In the genomic region with DNA sequence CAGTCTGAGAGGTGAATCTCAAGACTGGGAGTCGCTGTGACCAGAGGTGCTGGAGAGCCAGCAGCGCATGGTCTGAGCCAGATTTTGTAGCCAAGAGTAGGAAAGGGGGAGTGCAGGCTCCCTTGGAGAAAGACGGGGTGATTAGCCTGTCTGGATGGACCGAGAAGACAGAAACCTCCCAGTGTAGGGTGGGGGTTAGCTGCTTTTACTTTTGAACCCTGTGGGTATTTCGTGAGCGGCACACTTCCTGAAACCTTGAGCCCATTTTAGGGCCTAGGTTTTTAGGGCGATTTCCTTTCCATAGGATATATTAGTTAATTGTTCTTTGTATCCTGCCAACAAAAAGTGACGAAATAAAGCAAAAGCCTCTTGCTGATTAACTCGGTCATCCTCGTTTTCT, we compare ENCODE assay signal across 8 mouse cellular contexts. TPM values are rescaled to one million over a fixed set of nuclear protein-coding genes. Genes with fewer than 3 reads are reported as not detected.
DNase-seq lines count a peak whose midpoint lies in the region; ATAC-seq and TF ChIP-seq lines count a peak whose summit lies in the region.

No protein-coding gene starts in this region.

- no peak overlapping the region for H3K27ac ChIP-seq in ES-E14 (ENCODE audit: insufficient read depth, low read depth, low read length, poor library complexity, severe bottlenecking)
- no peak overlapping the region; the same call in 1 of the 2 replicates for H3K27ac ChIP-seq in embryonic facial prominence, embryonic 15.5 days (replicated peaks)
- peak overlapping the region; percentile 38; the same call in 1 of the 2 replicates for H3K27ac ChIP-seq in hindbrain, embryonic 14.5 days
- H3K27ac ChIP-seq in stomach, embryonic 14.5 days (ENCODE audit: low read length): no peak overlapping the region

- H3K27me3 ChIP-seq in embryonic facial prominence, embryonic 15.5 days: no peaks in the 10 kb centered on the region
- no peaks in the 10 kb centered on the region for H3K27me3 ChIP-seq in hindbrain, embryonic 14.5 days (ENCODE audit: control insufficient read depth, insufficient read depth, low read length)
- H3K27me3 ChIP-seq in stomach, embryonic 14.5 days (ENCODE audit: control insufficient read depth, insufficient read depth, low read length): no peaks in the 10 kb centered on the region

- H3K36me3 ChIP-seq in ES-E14 (ENCODE audit: control insufficient read depth, insufficient read depth, low read length, poor library complexity, severe bottlenecking): no peaks in the 10 kb centered on the region
- no peaks in the 10 kb centered on the region for H3K36me3 ChIP-seq in embryonic facial prominence, embryonic 15.5 days
- H3K36me3 ChIP-seq in hindbrain, embryonic 14.5 days (replicated peaks; ENCODE audit: control insufficient read depth, insufficient read depth): no peaks in the 10 kb centered on the region
- no peaks in the 10 kb centered on the region for H3K36me3 ChIP-seq in stomach, embryonic 14.5 days (ENCODE audit: control insufficient read depth, insufficient read depth, low read length)

- peak overlapping the region; percentile 89 to 92 for H3K4me3 ChIP-seq in ES-E14 (ENCODE audit: insufficient read depth in 1 of 2, low read depth in 1 of 2, low read length in 2 of 2, poor library complexity in 1 of 2, severe bottlenecking in 1 of 2)
- peak overlapping the region; percentile 83 for H3K4me3 ChIP-seq in embryonic facial prominence, embryonic 15.5 days (replicated peaks)
- H3K4me3 ChIP-seq in hindbrain, embryonic 14.5 days (replicated peaks; ENCODE audit: low read length): peak overlapping the region; percentile 76
- H3K4me3 ChIP-seq in stomach, embryonic 14.5 days (ENCODE audit: low read depth, low read length): peak overlapping the region; percentile 71

- H3K4me1 ChIP-seq in ES-E14 (ENCODE audit: control insufficient read depth in 2 of 2, insufficient read depth in 2 of 2, low read length in 2 of 2, poor library complexity in 1 of 2): peaks cover 0 to 4% of the 10 kb centered on the region in 2 experiments; a peak in 2 of 4 replicates
- peaks cover 8% of the 10 kb centered on the region; the same call in 1 of the 2 replicates for H3K4me1 ChIP-seq in embryonic facial prominence, embryonic 15.5 days
- H3K4me1 ChIP-seq in hindbrain, embryonic 14.5 days (replicated peaks; ENCODE audit: control insufficient read depth, insufficient read depth, low read length): peaks cover 22% of the 10 kb centered on the region
- H3K4me1 ChIP-seq in stomach, embryonic 14.5 days (ENCODE audit: control insufficient read depth, insufficient read depth, low read length): peaks cover 16% of the 10 kb centered on the region

- in situ Hi-C loops in ES-E14 (cut with MboI; ENCODE audit: low sequenced_read_pairs in 2 of 2, unreplicated experiment in 2 of 2): no loop called here

- 16% methylated on average over 10 of the region's 10 CpGs for WGBS in embryonic facial prominence, embryonic 15.5 days
- 9% methylated on average over 10 of the region's 10 CpGs for WGBS in hindbrain, embryonic 14.5 days
- 17% methylated on average over 10 of the region's 10 CpGs for WGBS in stomach, embryonic 14.5 days

- H3K9me3 ChIP-seq in ES-E14 (ENCODE audit: control insufficient read depth, insufficient read depth, low read depth, low read length): no peaks in the 10 kb centered on the region
- no peaks in the 10 kb centered on the region for H3K9me3 ChIP-seq in embryonic facial prominence, embryonic 15.5 days (replicated peaks)
- H3K9me3 ChIP-seq in hindbrain, embryonic 14.5 days (ENCODE audit: control insufficient read depth, low read length): no peaks in the 10 kb centered on the region
- no peaks in the 10 kb centered on the region for H3K9me3 ChIP-seq in stomach, embryonic 14.5 days (ENCODE audit: control insufficient read depth, low read depth, low read length)

- H3K4me2 ChIP-seq in embryonic facial prominence, embryonic 15.5 days (replicated peaks): peak overlapping the region; percentile 79
- peak overlapping the region; percentile 80 for H3K4me2 ChIP-seq in hindbrain, embryonic 14.5 days (replicated peaks)
- H3K4me2 ChIP-seq in stomach, embryonic 14.5 days (replicated peaks; ENCODE audit: low read depth, low read length): peak overlapping the region; percentile 43

- DNase-seq in adrenal gland, adult (ENCODE audit: inconsistent age in 2 of 2, low spot score in 1 of 2): peak; percentile 45 to 80
- no peak for DNase-seq in adrenal gland, adult 18-20 months (ENCODE audit: low spot score in 2 of 2)
- no peak for DNase-seq in ES-E14 (ENCODE audit: low read depth, low spot score)
- no peak for DNase-seq in hindbrain, embryonic 14.5 days (ENCODE audit: low spot score)
- peak; percentile 30 for DNase-seq in lung, postnatal 10 days
- DNase-seq in spleen, postnatal 10 days (ENCODE audit: low spot score in 2 of 2): no peak

- peak overlapping the region; percentile 92 for H3K9ac ChIP-seq in ES-E14 (ENCODE audit: insufficient read depth, low read depth, low read length, poor library complexity, severe bottlenecking)
- H3K9ac ChIP-seq in embryonic facial prominence, embryonic 15.5 days: no peak overlapping the region
- H3K9ac ChIP-seq in hindbrain, embryonic 14.5 days: peak overlapping the region; percentile 60
- peak overlapping the region; percentile 31 for H3K9ac ChIP-seq in stomach, embryonic 14.5 days (replicated peaks; ENCODE audit: low read depth, low read length)

- no peak for ATAC-seq in embryonic facial prominence, embryonic 15.5 days (ENCODE audit: insufficient number of reproducible peaks, low FRiP score, low TSS enrichment, low read depth)
- no peak for ATAC-seq in hindbrain, embryonic 14.5 days (ENCODE audit: low FRiP score)
- ATAC-seq in stomach, embryonic 14.5 days (ENCODE audit: insufficient number of reproducible peaks, insufficient read depth, low FRiP score, low read depth): no peak

TF ChIP-seq in ES-E14, 5 proteins besides CTCF, POLR2A, EP300 and RAD21:
- TF ChIP-seq CHD2 (IDR thresholded peaks at IDR 0.05; ENCODE audit: low read depth, low read length) (no peak), ZNF384 (IDR thresholded peaks at IDR 0.05; ENCODE audit: low read depth, low read length) (no peak), MAFK (IDR thresholded peaks at IDR 0.05; ENCODE audit: insufficient read depth, low read depth, low read length) (no peak), HCFC1 (IDR thresholded peaks at IDR 0.05; ENCODE audit: borderline replicate concordance, insufficient read depth, low read length) (no peak), ZC3H11A (IDR thresholded peaks at IDR 0.05; ENCODE audit: borderline replicate concordance, low read depth, low read length) (no peak)

RNA-seq across cellular contexts. Expression of a gene that starts 0.9 kb away (rescaled TPM):
- total RNA-seq in adrenal gland, adult 18-20 months (2021): 10 to 100 TPM; 17.0 to 30.0 TPM
- total RNA-seq in ES-E14 (2012; rRNA removed): 93.3 and 151 TPM in 2 replicates
- 9.0 and 11.1 TPM in 2 replicates for polyA plus RNA-seq in embryonic facial prominence, embryonic 15.5 days (2015; fragmentation: Nextera tagmentation; extraction: Ambion mirVana)
- polyA plus RNA-seq in hindbrain, embryonic 14.5 days (2014; fragmentation: Nextera tagmentation; extraction: Ambion mirVana): 8.1 and 11.8 TPM in 2 replicates
- 13.8 and 14.2 TPM in 2 replicates for polyA plus RNA-seq in stomach, embryonic 14.5 days (2014; fragmentation: Nextera tagmentation; extraction: Ambion mirVana)

RNA-seq across cellular contexts. Expression of a gene that starts 27.4 kb away (rescaled TPM):
- total RNA-seq in adrenal gland, adult 18-20 months (2021): 1 to 10 TPM; 6.7 to 6.9 TPM
- 3.1 and 4.1 TPM in 2 replicates for total RNA-seq in ES-E14 (2012; rRNA removed)
- 12.2 and 16.7 TPM in 2 replicates for polyA plus RNA-seq in embryonic facial prominence, embryonic 15.5 days (2015; fragmentation: Nextera tagmentation; extraction: Ambion mirVana)
- 23.4 and 24.5 TPM in 2 replicates for polyA plus RNA-seq in hindbrain, embryonic 14.5 days (2014; fragmentation: Nextera tagmentation; extraction: Ambion mirVana)
- 11.8 and 12.2 TPM in 2 replicates for polyA plus RNA-seq in stomach, embryonic 14.5 days (2014; fragmentation: Nextera tagmentation; extraction: Ambion mirVana)

RNA-seq across cellular contexts. Expression of a gene that starts 56.0 kb away (rescaled TPM):
- 10 to 100 TPM; 11.4 to 11.9 TPM for total RNA-seq in adrenal gland, adult 18-20 months (2021)
- total RNA-seq in ES-E14 (2012; rRNA removed): 28.3 and 32.8 TPM in 2 replicates
- 39.7 and 43.7 TPM in 2 replicates for polyA plus RNA-seq in embryonic facial prominence, embryonic 15.5 days (2015; fragmentation: Nextera tagmentation; extraction: Ambion mirVana)
- 25.8 and 26.2 TPM in 2 replicates for polyA plus RNA-seq in hindbrain, embryonic 14.5 days (2014; fragmentation: Nextera tagmentation; extraction: Ambion mirVana)
- 34.7 and 36.9 TPM in 2 replicates for polyA plus RNA-seq in stomach, embryonic 14.5 days (2014; fragmentation: Nextera tagmentation; extraction: Ambion mirVana)

RNA-seq across cellular contexts. Expression of a gene that starts 59.3 kb away (rescaled TPM):
- 10 to 100 TPM; 23.1 to 26.9 TPM for total RNA-seq in adrenal gland, adult 18-20 months (2021)
- 16.5 and 21.2 TPM in 2 replicates for total RNA-seq in ES-E14 (2012; rRNA removed)
- 41.0 and 41.9 TPM in 2 replicates for polyA plus RNA-seq in embryonic facial prominence, embryonic 15.5 days (2015; fragmentation: Nextera tagmentation; extraction: Ambion mirVana)
- polyA plus RNA-seq in hindbrain, embryonic 14.5 days (2014; fragmentation: Nextera tagmentation; extraction: Ambion mirVana): 25.8 and 29.2 TPM in 2 replicates
- polyA plus RNA-seq in stomach, embryonic 14.5 days (2014; fragmentation: Nextera tagmentation; extraction: Ambion mirVana): 25.6 and 26.7 TPM in 2 replicates

Comparison
In these comparisons a context has a peak if more than half of its experiments do, and no peak if none do; other contexts are left out.
1. DNase-seq: peak in adrenal gland, adult (2 of 2) and lung, postnatal 10 days (single experiment); none in adrenal gland, adult 18-20 months (0 of 2), ES-E14 (single experiment), hindbrain, embryonic 14.5 days (single experiment) and spleen, postnatal 10 days (0 of 2).
2. Peak in every context shown above with its lines, with median percentiles within 50 percentile points of each other: H3K4me3 ChIP-seq and H3K4me2 ChIP-seq.